Mouse (Mus musculus): ENCODE data around the gene Unc79.

GRCm38 (mm10) chr12:102945571-102945970, 3.1 kb upstream of the Unc79 start:
- TF ChIP-seq CTCF (IDR thresholded peaks at IDR 0.05; ENCODE audit: low read depth, low read length) (no peak), POLR2A (IDR thresholded peaks at IDR 0.05; ENCODE audit: extremely low read depth, insufficient read depth, low read length) (no peak)
